Mouse (Mus musculus) kidney, postnatal 14 days (tissue): ENCODE data around the gene Frzb.

ENCODE experiments used
- DNase-seq: peaks from one replicate; pipeline ENCODE4 v3.0.0; 2022; ENCODE audit warnings: mixed read lengths

Gene Frzb

GRCm38 (mm10) chr2:80423116-80423515 is 24.3 kb downstream of the Frzb start:
- DNase-seq: peak; percentile 33

GRCm38 (mm10) chr2:80421990-80422389 is 25.4 kb downstream of the Frzb start:
- DNase-seq: no peak

GRCm38 (mm10) chr2:80416286-80416685 is 31.1 kb downstream of the Frzb start:
- peak; percentile 15 for DNase-seq

- no peak for DNase-seq
Observed at GRCm38 (mm10) chr2:80414387-80414786, 33.0 kb downstream of the Frzb start.

GRCm38 (mm10) chr2:80413124-80413523 is 34.3 kb downstream of the Frzb start:
- no peak for DNase-seq

- peak; percentile 40 for DNase-seq
Observed at GRCm38 (mm10) chr2:80409893-80410574, 37.4 kb downstream of the Frzb start.

GRCm38 (mm10) chr2:80404770-80405169 is 42.7 kb downstream of the Frzb start:
- no peak for DNase-seq

- DNase-seq: no peak
Observed at GRCm38 (mm10) chr2:80398595-80399099, 48.8 kb downstream of the Frzb start.

- DNase-seq: no peak
Observed at GRCm38 (mm10) chr2:80396864-80397263, 50.6 kb downstream of the Frzb start.

- DNase-seq: no peak
Observed at GRCm38 (mm10) chr2:80396057-80396456, 51.4 kb downstream of the Frzb start.

GRCm38 (mm10) chr2:80388341-80388740 is 59.1 kb downstream of the Frzb start:
- DNase-seq: no peak

GRCm38 (mm10) chr2:80387668-80388067 is 59.8 kb downstream of the Frzb start:
- no peak for DNase-seq

- DNase-seq: no peak
Observed at GRCm38 (mm10) chr2:80386255-80386654, 61.2 kb downstream of the Frzb start.

GRCm38 (mm10) chr2:80384447-80384846 is 63.0 kb downstream of the Frzb start:
- DNase-seq: peak; percentile 15

GRCm38 (mm10) chr2:80379848-80380247 is 67.6 kb downstream of the Frzb start:
- DNase-seq: no peak

GRCm38 (mm10) chr2:80374892-80375291 is 72.5 kb downstream of the Frzb start:
- DNase-seq: no peak

GRCm38 (mm10) chr2:80371458-80371857 is 76.0 kb downstream of the Frzb start:
- no peak for DNase-seq
